Mouse (Mus musculus): Measurements from ENCODE around the gene Sec1.

Sec1 gene

DNA sequence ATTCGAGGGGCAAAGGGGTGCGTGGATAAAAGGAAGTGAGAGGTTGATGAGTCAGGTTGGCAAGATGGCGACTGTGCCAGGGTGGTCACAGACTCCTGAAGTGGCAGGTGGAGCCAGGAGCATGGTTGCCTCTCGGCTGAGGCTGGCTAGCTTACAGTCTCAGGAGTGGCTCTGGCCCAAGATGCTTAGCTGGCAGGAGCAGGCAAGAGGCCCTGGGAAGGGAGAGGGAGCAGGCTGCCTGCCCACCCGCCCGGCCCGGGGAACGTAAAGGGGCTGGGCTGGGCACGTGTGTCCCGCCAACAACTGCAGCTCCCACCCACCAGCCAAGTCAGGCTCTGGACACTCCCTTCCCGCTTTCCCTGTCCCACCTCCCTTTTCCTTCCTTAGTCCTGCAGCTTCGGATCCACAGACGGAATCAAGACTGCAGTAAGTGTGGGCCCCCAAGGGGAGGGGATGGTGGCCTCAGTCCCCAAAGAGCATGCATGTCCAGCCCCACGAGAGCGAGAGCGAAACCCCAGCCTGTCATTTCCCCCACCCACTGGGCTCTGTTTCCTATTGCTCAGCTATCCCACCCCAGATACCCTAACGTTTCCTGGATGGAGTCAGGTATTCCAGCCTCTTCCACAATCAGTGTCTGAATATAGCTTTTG lies 52.7 kb downstream of the Sec1 start:
- no peak for DNase-seq (ENCODE audit: low spot score in 2 of 2)

DNA sequence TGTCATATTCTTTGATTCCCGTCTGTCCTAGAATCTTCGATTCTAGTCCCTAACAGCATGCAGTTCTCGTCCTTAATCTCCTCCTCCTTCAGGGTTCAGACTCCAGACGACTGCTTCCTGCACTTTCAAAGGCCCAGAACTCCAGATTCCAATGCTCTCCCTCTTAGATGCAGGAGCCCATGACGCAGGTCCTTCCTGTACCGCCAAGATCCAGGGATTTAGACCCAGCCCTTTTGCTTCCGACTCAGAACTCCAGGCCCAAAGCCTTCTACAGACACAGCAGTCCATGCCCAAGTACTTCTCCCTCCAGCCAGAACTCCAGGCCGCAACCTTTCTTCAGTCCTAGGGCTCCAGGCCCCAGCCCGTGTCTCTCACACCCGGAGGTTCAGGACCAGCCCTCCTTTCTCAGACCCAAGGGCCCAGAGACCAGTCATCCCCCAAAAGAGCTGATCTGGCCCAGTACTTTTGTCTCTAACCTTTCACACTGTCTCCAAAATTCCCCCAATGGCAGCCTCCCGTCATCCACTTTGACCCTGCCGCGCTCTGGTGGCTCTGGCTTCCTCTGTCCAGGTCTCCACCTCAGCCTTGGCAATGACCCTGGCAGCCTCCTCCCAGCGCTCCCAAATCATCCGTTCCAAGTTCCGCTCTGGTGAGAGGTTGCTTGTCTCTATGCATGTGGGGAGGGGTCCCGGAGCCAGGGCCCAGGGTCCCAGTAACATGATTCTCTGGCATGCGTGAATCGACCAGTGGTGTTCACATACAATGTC lies 53.8 kb downstream of the Sec1 start:
- no peak for DNase-seq (ENCODE audit: low spot score in 2 of 2)

DNA sequence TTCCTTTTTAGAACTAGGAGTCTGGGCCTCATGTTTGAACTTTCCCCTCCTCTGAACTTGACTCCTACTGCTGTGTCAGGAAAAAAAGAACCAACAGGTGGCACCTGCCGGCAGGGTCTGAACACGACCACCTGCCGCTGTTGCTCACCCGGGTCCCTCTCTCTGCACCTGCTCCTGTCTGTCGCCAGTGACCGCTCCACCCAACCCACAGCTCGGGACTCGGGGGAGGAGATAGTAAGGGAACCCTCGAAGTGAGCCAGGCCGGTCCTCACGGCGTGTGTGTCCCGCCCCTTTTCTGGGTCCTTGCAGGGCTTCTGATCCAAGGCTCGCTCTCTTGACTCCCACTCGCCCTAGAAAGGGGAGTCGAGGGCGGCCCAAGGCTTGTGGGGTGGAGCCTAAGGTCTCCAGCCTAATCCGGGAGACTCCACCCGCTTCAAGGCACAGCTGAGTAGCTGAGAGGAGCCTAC lies 54.6 kb downstream of the Sec1 start, which contains the start of gene Mamstr:
TSS of gene Mamstr (plus strand) at position 417 of the 467 bp plus-strand sequence.
- DNase-seq (ENCODE audit: low spot score in 2 of 2), result no peak

DNA sequence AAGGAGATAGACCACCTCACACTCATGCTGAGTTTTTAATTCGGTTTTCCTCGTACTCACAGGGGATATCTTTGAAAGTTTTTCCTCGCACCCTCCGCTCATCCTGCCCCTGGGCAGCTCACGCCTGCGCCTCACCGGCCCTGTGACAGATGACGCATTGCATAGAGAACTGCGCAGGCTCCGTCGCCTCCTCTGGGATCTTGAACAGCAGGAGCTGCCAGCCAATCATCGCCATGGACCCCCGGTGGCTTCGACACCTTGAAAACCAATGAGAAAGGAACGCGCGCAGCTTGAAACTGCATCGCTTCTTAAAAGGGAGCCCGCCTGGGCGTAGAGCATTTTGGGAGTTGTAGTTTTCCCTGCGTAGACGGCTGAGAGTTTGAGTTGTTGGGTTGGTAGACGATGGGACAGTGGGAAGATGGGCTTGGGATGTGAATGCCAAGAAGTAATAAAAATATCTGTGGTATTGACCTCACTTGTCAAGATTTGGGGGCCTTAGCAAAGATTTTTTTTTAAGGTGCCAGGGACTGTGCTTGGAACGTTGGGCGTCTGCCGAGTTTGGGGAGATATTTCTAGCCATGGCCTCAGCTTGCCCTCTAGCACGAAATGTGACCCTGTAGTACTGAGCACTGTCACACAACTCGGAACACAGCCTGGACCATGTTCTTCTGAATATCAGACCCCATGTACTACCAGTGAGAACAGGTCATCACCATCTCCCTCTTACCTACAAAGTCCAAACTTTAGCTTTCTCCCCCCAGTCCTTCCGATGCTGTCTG lies 55.4 kb downstream of the Sec1 start:
- DNase-seq (ENCODE audit: low spot score in 2 of 2), result peak in 1 of 2 experiments; percentile 46

DNA sequence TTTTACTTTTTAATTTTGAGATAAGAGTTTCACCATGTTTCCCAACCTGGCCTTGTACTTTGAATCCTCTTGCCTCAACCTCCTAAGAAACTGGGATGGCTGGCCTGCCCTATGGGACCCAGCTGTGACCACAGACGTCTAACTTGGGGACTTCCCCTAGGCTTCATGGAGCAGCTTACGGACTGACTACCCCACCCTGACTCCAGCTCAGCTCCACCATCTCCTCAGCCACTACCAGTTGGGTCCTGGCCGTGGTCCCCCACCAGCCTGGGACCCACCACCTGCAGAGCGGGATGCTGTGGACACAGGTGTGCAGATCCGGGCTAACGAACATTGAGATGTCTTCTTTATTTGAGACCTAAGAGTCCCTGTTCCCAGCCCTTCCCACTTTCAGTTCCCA lies 56.5 kb downstream of the Sec1 start:
- no peak for DNase-seq (ENCODE audit: low spot score in 2 of 2)

DNA sequence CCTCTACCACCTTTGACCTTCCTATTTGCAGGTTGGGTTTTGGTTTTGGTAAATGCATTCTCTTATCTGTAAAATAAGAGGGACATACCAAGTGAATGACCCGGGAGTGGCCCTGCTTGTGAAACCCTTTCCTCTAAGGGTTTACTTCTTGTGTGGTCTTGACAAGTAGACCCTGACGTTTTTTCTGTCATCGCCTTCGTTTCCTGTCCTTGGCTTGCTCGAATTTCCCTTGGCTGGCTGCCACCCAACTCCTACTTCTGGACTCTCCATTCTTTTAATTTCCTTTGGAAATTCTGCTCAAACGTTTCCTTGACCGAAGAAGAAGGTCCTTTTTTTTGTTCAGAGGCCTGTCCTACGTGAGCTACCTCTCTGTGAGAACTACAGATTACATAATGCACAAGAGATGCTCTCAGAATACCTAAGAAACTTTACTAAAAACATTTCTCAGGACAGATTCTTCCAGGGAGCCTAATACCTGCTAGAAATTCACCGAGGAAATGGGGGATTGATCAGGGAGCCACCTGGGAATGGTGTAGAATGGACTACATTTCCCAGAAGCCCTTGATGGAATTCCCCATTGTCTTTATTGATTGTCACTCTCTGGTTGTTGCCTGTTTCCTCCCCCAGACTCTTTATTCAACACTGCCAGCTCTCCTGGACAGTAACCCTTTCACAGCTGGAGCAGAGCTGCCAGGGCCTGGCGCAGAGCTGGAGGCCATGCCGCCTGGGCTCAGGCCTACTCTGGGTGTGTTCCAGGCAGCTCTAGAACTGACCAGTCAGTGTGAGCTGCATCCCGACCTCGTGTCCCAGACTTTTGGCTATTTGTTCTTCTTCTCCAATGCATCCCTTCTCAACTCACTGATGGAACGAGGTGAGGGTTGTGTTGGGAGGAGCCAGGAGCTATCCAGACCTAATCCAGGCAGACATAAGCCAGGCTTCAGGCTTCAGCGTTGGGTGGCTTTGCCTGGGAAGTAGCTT lies 58.2 kb downstream of the Sec1 start:
- DNase-seq (ENCODE audit: low spot score in 2 of 2), result no peak

DNA sequence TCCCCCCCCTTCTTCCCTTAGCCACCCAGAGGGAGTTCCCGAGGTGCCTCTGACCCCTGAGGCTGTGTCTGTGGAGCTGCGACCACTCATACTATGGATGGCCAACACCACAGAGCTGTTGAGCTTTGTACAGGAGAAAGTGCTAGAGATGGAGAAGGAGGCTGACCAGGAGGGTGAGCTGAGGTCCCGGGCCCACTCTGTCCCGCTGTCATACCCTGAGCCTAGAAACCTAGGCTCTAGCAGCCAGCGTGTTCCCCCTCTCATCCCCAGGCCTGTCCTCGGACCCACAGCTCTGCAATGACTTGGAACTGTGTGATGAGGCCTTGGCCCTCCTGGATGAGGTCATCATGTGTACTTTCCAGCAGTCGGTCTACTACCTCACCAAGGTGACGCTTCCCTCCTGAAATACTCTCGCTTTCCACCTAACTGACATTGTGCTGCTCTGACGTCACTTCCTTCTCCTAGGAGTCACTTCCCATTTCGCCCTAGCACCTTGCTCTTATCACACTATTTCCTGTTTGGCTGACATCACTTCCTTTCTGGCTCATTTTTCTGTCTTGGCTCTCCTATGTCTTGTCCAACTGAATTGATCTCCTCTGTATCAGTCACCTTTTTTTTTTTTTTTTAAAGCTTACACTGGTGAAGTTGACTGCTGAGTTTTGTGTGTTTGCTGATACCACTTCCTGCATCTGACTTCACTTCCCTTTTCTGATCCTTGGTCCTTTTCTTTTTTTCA lies 59.1 kb downstream of the Sec1 start:
- DNase-seq (ENCODE audit: low spot score in 2 of 2), result no peak

DNA sequence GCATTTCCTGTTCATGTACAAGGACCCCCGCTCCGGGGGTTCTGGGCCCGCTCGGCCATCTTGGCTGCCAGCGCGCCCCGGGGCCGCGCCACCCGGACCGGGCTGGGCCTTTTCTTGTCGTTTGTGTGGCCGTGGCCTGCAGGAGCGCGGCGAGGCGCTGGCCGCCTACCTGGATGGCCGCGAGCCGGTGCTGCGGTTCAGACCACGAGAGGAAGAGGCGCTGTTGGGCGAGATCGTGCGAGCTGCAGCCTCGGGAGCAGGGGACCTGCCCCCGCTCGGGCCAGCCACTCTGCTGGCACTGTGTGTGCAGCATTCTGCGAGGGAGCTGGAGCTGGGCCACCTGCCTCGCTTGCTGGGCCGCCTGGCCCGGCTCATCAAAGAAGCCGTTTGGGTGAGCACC lies 61.7 kb downstream of the Sec1 start:
- DNase-seq (ENCODE audit: low spot score in 2 of 2), result no peak

DNA sequence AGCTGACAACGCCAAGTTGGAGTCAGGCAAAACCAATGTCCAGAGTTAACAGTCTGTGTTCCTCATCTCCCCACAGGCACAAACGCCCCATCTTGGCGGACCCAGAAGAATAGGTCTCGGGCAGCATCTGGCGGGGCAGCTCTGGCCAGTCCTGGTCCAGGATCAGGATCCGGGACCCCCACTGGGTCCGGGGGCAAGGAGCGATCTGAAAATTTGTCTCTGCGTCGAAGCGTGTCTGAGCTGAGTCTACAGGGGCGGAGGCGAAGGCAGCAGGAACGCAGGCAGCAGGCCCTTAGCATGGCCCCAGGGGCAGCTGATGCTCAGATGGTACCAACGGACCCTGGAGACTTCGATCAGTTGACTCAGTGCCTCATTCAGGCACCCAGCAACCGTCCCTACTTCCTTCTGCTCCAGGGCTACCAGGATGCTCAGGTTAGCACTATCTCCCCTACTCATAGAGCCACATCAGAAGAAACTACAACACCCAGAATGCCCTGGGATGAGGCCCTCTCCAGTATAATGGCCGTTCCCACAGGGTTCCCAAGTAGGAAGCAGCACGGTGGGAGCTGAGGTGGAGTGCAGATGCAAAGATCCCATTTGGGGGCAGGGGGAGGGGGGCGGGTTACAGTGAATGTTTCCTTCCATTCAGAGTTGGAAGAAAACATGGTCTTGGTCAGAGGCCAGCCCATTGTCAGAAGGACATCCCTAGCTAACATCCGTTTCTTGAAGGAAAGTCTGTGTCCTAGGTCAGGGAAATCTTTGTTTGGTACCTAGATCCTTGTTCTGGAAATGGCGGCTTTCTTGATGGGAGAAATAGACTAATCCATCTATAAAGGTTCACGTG lies 63.9 kb downstream of the Sec1 start:
- DNase-seq (ENCODE audit: low spot score in 2 of 2), result no peak

DNA sequence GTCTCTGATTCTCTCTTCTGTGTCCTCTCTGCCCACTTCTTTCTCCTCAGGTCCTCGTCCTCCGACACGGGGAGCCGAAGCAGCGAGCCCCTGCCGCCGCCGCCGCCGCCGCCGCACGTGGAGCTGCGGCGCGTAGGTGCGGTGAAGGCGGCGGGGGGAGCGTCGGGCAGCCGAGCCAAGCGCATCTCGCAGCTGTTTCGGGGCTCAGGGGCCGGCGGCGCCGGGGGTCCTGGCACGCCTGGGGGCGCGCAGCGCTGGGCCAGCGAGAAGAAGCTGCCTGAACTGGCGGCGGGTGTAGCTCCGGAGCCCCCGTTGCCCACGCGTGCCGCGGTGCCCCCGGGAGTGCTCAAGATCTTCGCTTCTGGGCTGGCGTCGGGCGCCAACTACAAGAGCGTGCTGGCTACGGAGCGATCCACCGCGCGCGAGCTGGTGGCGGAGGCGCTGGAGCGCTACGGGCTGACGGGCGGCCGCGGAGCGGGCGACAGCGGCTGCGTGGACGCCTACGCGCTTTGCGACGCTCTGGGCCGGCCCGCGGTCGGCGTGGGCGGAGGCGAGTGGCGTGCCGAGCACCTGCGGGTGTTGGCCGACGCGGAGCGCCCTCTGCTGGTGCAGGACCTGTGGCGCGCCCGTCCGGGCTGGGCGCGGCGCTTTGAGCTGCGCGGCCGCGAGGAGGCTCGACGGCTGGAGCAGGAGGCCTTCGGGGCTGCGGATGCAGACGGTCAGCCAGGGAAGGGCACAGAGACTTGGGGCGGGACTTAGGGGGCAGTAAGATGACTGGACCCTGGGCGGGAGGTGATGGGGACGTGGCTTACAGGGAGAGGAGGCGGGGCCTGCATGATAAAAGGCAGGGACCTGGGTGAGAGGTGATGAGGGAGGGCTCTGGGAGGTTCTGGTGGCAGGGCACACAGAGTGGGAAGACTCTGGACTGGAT lies 65.6 kb downstream of the Sec1 start:
- DNase-seq (ENCODE audit: low spot score in 2 of 2), result peak; percentile 78 to 91
